Mouse (Mus musculus) ovary, postnatal 14 days (tissue): ENCODE results near the gene Gsg1.

ENCODE experiments used
- DNase-seq: peaks from one replicate; pipeline ENCODE4 v3.0.0; 2022; ENCODE audit warnings: low spot score

Gsg1 gene

GRCm38 (mm10) chr6:135260435-135260834, 6.3 kb upstream of the Gsg1 start:
- no peak for DNase-seq

DNA sequence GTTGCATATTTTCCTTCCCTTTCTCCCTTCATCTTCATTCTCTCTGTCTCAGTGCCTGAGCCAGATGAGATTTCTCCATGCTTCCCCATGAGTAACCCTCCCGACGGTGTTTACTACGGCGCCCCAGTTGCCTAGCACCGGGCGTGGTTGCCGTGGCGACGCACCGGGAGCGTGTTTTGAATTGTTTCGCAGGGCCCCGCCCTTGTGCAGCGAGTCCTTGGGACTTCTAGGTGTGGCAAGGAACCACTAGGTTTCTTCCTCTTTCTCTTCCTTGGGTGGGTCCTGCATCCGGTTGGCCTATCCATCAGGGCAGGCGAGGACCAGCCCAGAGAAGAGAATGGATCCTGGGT, 1.4 kb downstream of the Gsg1 start:
- DNase-seq = peak; percentile 68

GRCm38 (mm10) chr6:135251849-135252727, 2.1 kb downstream of the Gsg1 start:
- no peak for DNase-seq

DNA sequence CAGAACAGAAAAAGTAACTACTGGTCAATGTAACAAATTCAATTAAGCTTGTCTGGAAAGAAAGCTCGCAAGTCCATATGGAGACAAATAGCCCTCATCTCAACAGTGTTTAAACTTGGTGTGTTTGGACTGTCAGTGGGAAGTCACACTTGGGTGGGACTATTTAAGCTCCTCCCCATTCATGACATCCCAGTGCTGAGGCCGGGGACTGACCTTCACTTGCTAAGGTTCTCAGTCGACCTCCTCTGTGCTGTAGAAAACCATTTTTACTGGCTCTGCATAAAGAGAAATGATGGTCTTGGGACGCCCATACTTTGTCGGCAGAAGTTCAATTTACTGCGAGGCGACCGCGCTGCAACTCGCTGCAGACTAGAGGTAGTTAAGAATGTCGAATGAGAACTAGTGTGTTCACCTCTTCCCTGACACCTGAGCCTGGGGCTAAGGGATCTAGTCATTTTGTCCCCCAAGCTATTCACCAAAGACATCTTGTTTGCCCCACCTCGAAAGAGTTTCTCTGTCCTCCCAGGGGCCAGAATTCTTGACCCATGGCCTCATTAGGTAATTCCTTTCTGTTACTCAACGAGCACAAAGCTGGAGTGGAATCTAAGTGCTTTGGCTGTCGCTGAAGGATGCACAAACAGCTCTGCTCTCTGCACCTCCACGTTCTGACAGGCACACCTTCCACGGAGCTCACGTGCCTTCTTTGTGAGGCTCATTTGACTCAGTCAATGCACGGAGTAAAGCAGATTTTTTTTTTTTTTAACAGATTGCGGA, 3.0 kb downstream of the Gsg1 start:
- no peak for DNase-seq

DNA sequence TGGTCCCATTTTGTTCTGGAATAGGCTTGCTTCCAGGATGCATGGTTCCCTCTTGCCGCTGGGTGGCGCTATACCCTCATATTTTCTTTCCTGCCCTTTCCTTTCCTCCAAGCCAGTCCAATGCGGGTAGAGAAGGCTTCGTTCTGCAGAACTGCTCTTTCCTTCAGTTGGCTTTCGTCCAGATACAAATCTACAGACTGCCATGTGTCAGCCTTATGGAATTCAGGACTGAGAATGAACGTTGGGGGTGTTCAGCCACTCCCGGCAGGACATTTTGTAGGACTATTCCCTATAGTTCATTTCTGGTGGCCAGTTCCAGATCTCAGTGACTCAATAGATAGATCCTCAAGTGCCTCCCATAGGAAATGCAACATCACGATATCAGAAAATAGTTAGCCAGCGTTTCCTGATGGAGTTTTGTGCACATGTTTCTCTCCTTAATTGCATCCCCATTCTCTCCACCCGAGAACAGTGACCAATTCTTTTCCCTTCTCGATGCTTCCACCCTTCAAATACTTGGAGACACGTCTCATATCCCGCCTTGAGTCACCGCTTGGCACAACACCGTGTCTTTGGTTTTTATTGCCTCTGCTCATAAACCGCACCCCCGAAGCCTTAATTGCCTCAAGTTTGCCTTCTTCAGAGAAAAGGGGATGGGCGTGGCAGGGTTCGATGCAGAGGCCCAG, 4.2 kb downstream of the Gsg1 start:
- peak; percentile 75 for DNase-seq

DNA sequence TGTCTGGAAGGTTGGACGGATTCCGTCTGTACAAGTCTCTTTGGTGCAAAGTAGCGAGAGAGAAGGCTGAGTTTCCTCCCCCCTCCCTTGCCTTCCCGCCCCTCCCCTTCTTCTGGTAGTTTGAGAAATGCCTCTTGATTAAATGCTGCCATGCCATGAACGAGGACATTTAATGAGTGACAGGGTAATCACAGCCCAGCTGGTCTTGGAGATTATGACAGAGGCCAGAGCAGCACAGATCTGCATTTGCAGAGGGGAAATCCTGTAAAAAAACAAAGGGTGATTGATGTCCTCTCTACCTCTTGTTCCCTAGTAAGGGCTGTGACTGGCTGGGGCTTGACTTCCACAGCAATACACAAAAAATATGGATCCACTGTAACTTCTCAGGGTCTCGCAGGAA, 6.3 kb downstream of the Gsg1 start:
- no peak for DNase-seq

DNA sequence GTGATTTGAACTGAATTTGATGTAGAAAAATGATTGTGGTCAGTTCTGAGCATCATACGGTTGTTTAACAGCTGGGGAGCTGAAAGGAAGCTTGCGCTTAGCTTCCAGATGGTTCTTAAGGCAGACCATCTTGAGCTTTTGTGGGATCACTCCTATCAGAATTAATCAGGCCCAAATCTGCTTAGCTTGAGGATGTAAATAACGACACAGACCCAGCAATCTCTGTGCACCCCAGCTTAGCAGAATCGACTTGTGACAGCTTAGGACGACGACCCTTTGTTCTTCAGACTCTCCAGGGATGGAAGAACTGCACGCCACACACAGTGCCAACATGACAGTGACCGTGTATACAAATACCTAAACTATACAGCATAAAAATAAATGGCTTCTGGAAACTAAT, 8.6 kb downstream of the Gsg1 start:
- DNase-seq = no peak

DNA sequence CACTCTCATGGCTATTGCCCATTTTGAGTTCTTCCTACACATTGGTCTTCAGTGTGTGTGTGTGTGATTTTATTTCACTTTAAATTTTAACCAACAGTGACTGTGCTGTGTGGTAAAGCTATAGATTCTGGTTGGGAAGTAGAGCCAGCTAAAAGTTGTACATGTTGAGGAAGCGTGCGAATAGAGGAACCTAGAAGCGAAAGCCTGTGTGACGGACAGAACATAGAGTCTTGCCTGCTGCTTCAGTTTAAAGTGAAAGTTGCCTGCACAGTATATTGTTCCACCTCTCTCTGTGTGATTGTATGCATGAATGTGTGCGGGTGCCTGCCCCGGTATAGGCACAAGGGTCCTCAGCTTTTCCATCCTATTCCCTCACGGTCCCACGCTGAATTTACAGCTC, 13.8 kb downstream of the Gsg1 start:
- no peak for DNase-seq

DNA sequence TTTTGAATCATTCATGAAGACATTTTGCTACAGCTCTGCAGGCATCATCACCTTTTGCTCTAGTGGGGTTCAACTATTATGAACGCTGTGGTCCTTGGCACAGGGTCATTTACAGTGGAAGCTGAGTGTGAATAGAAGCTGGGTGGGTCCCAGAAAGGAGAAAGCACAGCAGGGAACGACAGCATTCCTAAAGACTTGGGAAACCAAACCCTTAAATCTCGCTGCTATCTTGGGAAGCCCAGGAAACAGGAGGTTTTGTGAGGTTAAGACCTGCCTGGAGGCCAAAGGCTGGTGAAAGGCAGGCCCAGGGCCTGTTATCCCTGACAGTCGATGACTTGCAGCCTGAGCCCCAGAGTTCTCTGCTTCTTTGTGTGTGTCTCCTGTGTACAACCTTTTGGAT, 15.9 kb downstream of the Gsg1 start:
- DNase-seq = no peak

GRCm38 (mm10) chr6:135237326-135237725, 16.8 kb downstream of the Gsg1 start:
- DNase-seq = no peak

DNA sequence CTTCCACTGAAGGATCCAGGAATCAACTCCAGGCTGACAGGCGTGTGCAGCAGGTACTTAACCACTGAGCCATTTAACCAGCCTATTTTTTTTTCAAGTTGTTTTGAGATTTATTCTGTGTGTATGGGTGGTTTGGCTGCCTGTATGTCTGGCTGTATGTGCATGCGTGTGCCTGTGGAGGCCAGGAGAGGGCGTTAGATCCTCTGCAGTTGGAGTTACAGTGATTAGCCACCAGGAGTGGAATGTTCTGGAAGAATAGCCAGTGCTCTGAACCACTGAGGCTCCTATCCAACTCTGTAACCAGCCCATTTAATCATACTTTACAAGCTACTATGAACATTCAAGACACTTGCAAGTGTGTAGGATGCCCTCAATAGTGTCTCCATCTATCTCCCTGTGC, 17.6 kb downstream of the Gsg1 start:
- no peak for DNase-seq

DNA sequence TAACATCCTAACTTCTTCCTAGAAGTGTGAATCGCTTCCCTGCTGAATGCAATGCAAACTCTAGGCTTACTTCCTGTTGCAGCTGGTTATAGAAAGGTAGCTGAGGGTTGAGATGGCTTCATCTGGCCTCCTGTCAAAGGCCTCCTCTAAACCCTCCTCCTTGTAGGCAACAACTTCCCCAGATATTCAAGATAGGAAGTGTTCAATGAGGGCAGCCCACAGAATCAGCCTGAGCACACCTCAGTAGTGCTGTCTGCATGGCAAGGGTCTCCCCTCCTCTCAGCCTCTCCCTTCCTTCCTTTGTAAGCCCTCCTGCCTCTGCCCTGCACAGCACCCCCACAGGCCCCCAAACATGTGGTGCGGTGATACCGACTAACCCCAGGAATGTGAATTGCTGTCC, 18.4 kb downstream of the Gsg1 start:
- DNase-seq = no peak

GRCm38 (mm10) chr6:135232443-135233182, 21.5 kb downstream of the Gsg1 start:
- DNase-seq = no peak

GRCm38 (mm10) chr6:135230586-135230985, 23.6 kb downstream of the Gsg1 start:
- no peak for DNase-seq

GRCm38 (mm10) chr6:135228465-135228941, 25.6 kb downstream of the Gsg1 start:
- DNase-seq = no peak

DNA sequence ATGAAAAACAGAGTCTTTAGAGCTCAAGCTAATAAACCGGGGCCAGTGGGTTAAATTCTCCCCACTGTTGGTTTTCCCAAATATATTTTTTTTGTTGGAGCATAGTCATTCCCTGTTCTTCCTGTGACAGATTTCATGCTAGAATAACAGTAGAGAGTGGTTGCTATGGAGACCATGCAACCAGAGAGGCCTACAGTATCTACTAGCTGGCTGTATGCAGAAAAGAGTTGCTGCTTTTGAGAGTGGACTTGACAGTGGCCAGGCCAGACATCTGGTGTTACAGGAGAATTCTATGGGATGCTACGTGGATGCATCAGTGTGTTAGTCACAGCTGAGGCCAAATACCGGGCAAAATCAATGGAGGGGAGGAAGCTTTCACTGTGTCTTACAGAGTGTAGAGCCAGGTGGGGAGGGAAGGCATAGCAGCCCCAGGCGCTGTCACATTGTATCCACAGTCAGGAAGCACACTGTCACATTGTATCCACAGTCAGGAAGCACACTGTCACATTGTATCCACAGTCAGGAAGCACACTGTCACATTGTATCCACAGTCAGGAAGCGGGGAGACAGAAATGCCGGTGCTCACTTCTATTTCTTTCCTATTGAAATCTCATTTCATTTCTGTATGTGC, 30.2 kb downstream of the Gsg1 start:
- DNase-seq = no peak

DNA sequence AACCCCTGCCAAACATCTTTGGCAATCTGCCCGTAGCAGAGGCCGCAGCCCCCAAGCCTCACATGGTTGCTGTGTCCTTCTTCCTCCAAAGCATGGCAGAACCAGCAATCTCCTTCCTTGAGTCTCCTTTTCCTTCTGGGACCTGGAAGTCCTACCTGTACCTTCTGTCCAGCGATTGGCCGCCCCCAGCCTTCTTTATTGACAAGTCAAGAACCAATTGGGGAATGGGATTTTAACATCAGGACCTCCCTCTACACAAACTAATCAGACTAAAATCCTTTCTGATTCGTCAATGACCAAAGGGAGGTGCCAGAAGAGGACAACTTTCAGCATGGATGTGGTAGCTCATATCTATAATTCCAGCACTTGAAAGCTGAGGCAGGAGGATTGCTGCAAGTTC, 34.2 kb downstream of the Gsg1 start:
- DNase-seq = no peak

- no peak for DNase-seq
These were observed 35.8 kb downstream of the Gsg1 start for GRCm38 (mm10) chr6:135218330-135218729.

DNA sequence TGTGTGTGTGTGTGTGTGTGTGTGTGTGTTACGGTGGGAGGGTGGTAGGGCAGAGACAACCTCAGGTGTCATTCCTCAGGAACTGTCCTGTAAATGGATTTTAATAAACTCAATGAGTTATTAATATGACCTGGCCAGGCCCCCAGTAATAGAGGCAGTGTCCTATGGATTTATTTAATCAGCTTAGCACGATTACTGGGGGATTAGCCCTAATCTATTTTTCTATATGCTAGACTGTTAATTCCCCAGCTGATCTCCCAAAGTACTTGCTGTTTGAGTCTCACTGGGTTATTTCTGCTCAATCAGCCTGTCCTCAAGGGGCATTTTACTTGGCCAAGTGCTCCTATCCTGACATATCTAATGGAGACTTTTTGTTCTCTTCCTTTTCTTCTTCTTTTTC, 41.5 kb downstream of the Gsg1 start:
- no peak for DNase-seq

DNA sequence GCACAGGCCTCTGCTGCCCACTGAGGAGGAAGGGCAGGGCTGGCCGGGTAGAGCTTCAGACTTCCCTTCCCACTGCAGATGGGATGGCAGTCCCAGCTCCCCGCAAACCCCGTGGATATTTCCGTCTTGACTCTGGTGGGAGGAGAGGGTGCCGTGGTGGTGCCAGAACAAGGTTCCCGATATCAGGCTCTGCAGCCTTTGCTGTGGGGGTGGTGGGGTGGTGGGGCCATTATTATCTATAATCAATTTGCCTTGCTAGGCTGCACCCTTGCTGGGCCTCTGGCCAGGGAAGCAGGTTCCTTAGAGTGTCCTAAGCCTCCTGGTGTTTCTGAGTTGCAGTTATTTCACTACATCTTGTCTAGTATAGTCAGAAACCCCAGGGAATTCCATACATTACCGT, 43.0 kb downstream of the Gsg1 start:
- DNase-seq = no peak

DNA sequence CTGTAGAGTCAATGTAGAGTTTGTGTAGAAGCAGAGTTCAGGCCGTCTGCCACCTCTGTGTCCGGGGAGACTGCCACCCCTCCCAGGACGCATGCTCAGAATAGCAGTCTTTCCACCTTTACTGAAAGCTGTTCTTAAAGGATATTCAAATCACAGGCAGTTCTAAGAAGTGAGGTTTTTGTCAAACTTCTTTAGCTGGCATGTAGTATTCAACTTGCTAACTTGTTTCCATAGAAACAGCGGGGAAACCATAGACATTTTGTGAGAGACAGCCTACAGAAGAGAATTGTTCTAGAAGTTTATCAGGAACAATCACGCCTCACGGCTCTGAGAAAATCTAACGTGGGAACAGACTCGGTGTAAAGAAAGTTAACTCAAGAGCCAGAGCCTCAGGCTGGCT, 47.2 kb downstream of the Gsg1 start:
- no peak for DNase-seq

- no peak for DNase-seq
These were observed 48.3 kb downstream of the Gsg1 start for GRCm38 (mm10) chr6:135205802-135206201.
